Mouse (Mus musculus) cerebellum, adult 18-20 months (tissue): ENCODE results near the gene Camsap2.

ENCODE experiments used
- DNase-seq, 2 experiments: peaks; one replicate each; pipeline ENCODE4 v3.0.0; 2021

The Camsap2 gene

DNA sequence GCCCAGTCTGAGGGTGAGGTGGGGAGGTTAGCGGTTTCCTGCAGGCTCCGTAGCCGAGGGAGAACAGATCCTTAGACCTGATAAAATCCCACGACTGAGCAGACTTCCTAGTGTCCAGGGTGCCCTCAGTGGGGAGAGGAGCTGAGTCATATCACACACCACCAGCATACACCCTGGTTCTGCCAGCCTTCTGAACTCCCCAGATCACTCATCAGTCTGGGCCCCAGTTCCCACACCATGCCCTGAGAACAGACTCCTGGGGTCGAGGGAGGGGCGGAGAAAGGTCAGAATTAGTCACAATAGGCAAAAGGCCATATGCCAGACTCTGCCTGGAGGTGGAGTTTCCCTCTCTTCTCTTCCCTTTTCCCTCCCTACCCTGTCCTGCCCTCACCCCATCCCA, 90.7 kb downstream of the Camsap2 start:
- DNase-seq, result no peak

DNA sequence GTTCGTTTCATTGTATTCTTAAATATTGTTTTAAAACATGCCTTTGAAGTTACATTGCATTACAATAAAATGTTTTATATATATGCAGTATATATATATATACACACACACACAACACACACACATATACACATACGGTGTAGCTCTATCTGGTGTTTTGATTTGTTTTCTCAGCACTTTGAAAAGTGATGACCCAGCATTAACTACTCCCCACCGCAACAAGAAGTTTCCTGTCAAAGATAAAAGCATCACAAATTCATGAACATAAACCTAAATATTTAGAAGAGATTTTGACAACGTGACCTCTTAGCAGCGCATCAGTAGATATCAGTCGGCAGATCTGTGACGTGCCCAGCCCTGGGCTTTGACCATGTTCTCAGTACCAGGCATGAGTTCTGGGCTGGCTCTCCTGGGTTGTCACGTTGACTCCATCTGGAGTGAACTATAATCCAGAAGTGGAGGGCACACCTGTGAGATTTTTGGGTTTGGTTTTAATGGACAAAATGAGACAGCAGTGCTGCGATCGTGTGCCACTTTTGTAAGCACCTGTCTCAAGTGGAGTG, 91.3 kb downstream of the Camsap2 start:
- no peak for DNase-seq

- DNase-seq, result no peak
These were observed 92.4 kb downstream of the Camsap2 start for GRCm38 (mm10) chr1:136253472-136253871.

- no peak for DNase-seq
These were observed 96.2 kb downstream of the Camsap2 start for GRCm38 (mm10) chr1:136249662-136250061.

GRCm38 (mm10) chr1:136247393-136247792, 98.5 kb downstream of the Camsap2 start:
- DNase-seq, result no peak

GRCm38 (mm10) chr1:136244469-136244868, 101.4 kb downstream of the Camsap2 start:
- no peak for DNase-seq

GRCm38 (mm10) chr1:136241801-136242200, 104.1 kb downstream of the Camsap2 start:
- DNase-seq, result no peak

DNA sequence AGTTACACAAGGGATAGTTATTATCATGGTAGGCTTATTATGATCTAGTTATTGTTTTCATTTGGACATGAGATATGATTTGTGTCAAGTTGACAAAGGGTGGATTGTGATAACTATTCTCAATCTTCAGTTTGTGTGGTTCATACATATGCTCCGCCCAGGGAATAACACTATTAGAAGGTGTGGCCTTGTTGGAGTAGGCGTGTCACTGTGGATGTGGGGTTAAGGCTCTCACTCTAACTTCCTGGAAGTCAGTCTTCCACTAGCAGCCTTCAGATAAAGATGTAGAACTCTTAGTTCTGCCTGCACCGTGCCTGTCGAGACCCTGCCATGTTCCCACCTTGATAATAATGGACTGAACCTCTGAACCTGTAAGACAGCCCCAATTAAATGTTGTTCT, 107.4 kb downstream of the Camsap2 start:
- no peak for DNase-seq

DNA sequence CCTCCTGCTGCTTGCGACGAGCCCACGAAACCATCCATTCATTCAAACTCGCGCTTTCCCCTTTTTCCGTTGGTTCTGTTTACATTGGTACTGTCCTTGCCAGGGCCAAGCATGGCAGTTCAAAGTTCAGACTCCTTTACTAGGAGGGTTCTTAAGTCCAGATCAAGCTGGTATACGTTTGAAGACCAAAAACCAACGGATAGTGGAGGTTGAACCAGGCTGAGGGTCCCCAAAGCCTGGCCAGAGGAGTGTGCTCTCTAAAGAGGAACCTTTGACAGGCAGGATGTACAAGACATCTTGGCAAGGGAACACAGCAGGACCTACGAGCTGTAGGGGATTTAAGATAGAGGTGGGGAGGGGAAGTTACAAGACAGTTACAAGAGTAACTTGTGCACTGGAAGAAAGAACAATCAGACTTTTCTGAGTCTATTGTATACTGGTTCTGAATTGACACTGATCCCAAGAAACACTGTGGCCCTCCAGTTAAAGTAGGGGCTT, 111.3 kb downstream of the Camsap2 start:
- DNase-seq, result no peak

DNA sequence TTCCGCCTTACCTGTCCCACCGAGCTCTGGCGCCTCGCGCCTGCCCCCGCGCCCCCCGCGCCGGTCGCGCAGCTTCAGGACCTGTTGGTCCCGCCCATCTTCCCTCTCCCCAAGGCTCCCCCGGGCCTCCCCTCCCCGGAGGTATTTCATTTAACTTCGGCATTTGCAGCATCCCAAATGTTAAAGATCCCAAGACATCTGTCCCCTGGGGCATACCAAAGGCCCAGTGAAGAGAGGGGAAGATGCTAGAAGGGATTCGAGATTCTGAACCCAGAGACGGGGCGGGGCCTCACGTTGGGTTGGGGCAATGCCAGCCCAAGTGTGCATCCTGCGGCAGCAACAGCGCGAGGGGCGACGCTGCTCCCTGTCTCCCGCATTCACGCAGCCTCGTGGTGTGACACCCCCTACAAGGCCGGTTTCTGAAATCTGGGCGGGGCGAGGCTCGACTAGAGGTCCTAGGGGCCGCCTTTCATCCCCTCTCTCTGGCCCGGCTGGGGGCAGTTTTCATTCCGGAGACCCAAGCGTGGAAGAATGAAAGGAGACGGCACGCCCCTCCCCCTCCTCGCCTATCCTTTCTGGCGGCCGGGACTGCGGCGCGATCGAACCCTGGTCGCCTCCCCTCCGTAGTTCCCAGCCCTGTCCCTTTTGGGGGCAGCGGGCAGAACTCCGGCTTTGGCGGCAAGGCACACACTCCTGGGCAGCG, 111.9 kb downstream of the Camsap2 start, which contains the start of gene Inava:
Inava (minus strand) TSS at position 373 of the 703 bp plus-strand sequence.
- DNase-seq, result peak; percentile 26 to 30

- no peak for DNase-seq
These were observed 112.7 kb downstream of the Camsap2 start for GRCm38 (mm10) chr1:136232986-136233790.

GRCm38 (mm10) chr1:136232285-136232926, 113.5 kb downstream of the Camsap2 start:
- DNase-seq, result no peak

GRCm38 (mm10) chr1:136231596-136231995, 114.3 kb downstream of the Camsap2 start:
- no peak for DNase-seq

- DNase-seq, result no peak
These were observed 115.7 kb downstream of the Camsap2 start for GRCm38 (mm10) chr1:136230201-136230600.

GRCm38 (mm10) chr1:136229040-136229373, 116.9 kb downstream of the Camsap2 start:
- DNase-seq, result no peak

DNA sequence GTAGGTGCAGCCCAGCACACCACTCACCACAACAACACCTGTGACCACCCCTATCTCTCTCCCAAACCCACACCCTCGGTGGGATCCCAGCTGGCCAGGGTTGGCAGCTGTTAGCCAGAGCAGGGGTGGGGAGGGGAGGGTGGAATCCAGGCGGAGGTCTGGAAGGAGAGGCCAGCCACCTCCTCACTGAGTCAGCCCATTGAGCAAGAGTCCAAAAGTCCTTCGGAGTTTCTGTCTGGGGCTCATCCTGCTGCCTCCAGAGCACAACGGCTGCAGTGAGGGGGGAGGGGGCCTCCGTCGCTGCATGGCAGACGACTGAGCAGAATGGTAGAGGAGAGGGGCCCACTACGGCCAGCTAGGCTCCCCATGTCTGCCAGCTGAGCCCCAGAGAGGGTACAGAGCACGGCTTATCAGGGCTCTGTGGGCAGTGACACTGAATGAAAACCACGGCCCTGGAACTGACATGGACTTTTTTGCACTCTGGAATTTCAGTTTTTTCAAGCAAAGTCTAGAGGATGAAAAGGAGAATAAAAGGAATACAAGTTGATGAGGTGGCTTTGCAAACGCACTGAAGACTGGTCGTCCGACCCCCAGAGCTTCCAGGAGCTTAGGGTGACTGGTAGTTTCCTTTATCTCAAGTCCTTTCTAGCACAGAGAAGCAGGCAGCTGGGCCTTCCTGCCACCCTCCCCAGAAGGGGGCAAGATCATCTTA, 117.4 kb downstream of the Camsap2 start:
- DNase-seq, result no peak

- DNase-seq, result no peak
These were observed 118.0 kb downstream of the Camsap2 start for GRCm38 (mm10) chr1:136227870-136228269.

GRCm38 (mm10) chr1:136226626-136227025, 119.3 kb downstream of the Camsap2 start:
- DNase-seq, result no peak

DNA sequence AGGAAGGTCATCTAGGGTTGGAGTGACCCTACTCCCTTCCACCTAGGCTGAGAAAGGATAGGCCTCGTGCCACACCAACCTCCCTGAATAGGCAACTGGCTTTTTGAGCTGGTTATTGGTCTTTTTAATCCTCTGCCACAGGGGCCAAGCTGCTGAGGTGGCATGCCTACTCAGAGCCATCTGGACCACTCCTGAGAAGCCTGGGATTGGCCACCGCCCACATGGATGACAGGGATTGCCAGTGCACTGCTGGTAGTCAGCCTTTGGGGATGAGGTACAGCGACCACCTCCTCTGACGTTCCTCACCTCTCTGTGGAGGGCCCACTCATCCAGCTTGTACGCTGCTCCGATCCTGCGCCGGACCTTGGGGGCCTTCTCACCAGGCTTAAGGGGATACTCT, 120.1 kb downstream of the Camsap2 start:
- DNase-seq, result no peak

- no peak for DNase-seq
These were observed 122.1 kb downstream of the Camsap2 start for GRCm38 (mm10) chr1:136223758-136224342.

DNA sequence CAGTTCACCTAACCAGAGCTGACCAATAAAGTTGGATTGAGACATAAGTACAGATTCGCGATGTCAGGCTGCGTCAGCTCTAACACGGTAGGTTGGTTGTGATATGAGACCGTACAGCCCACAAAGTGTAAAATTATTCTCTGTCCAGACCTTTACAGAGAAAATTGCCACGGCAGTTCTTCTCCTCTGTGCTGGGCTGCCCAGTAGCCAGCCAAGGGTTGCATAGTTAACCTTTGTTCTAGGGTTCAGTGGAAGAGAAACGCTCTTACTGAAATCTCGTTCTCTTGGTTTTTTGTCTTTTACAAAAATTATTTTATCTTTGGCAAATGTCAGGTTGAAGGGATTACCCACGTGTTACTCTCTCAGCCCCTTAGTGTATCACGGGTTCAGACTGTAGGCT, 123.5 kb downstream of the Camsap2 start:
- DNase-seq, result no peak
